Mouse (Mus musculus): ENCODE measurements around the gene Ints1. TPM values are rescaled to one million over a fixed set of nuclear protein-coding genes. Genes with fewer than 3 reads are reported as not detected.
"Not testable (repeated sequence)": the region's sequence is repeated elsewhere in the genome, so short reads cannot be mapped to it uniquely, and the experiment has no call there.

Ints1 gene
- polyA plus RNA-seq, 1 experiment from 2014 or later: 37.7 TPM

DNA sequence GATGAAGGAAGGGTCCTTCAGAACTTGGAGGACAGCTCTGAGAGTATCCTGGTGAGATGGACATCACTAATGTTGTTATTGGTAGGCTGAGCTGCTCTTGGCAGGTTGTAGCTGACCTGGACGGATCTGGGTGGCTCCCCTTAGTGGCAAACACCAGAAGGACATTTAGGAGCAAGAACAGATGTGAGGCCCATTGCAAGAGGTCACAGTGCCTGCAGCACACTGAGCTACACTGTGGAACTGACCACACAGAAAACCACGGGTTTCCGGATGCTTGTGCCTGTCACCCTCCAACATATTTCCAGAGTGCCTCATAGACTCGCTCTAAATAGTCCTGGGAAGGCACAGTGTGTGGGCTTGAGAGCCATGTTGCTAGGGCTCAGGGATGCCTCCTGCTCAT, 14.0 kb upstream of the Ints1 start:
- no peak overlapping the region for H3K4me3 ChIP-seq (replicated peaks)
- no peak overlapping the region for H3K27ac ChIP-seq
- 68% methylated on average over 4 of the region's 4 CpGs for WGBS
- no peaks in the 10 kb centered on the region for H3K9me3 ChIP-seq
- peaks cover 17% of the 10 kb centered on the region; the same call in 1 of the 2 replicates for H3K27me3 ChIP-seq
- ATAC-seq (ENCODE audit: low FRiP score): no peak
- peaks cover 18% of the 10 kb centered on the region for H3K4me1 ChIP-seq
- no peaks in the 10 kb centered on the region for H3K36me3 ChIP-seq (replicated peaks)
- H3K9ac ChIP-seq: no peak overlapping the region
- no peak overlapping the region for H3K4me2 ChIP-seq

DNA sequence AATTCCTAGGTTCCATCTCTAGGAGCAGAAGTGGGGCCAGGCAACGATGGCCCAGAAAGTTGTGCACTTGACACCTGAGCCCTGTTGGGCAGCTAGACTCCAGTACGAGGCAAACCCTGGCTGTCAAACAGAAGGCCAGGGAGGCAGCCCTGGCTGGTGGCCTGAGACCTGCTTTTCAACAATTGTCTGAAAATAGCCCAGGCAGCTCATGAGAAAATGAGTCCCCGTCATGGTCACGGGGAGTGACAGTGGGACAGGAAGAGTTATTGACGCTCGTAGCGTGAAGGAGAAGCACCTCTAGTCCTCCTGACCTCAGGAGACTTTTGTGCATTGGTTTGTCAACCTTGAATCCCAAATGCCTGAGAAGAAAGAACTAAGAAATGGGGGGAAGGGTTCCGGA, 5.9 kb upstream of the Ints1 start:
- Histone ChIP-seq H3K27ac (no peak overlapping the region), H3K9ac (no peak overlapping the region), H3K27me3 (0 out of 2 replicates have a peak, but pooled peaks cover 2% of the 10 kb centered on the region), H3K4me2 (no peak overlapping the region), H3K9me3 (no peaks in the 10 kb centered on the region), H3K4me3 (replicated peaks) (no peak overlapping the region), H3K36me3 (replicated peaks) (no peaks in the 10 kb centered on the region), H3K4me1 (no peaks in the 10 kb centered on the region)
- WGBS: 86% methylated on average over 8 of the region's 8 CpGs
- ATAC-seq (ENCODE audit: low FRiP score): no peak

- ATAC-seq (ENCODE audit: low FRiP score): no peak
- 86% methylated on average over 5 of the region's 5 CpGs for WGBS
- no peak overlapping the region for H3K4me3 ChIP-seq (replicated peaks)
- H3K36me3 ChIP-seq (replicated peaks): peaks cover 22% of the 10 kb centered on the region
- peaks cover 13% of the 10 kb centered on the region for H3K4me1 ChIP-seq
- H3K9ac ChIP-seq: no peak overlapping the region
- no peaks in the 10 kb centered on the region for H3K27me3 ChIP-seq
- H3K9me3 ChIP-seq: no peaks in the 10 kb centered on the region
- H3K27ac ChIP-seq: no peak overlapping the region
- no peak overlapping the region for H3K4me2 ChIP-seq
Measured at GRCm38 (mm10) chr5:139776966-139777365, 1.5 kb upstream of the Ints1 start.

DNA sequence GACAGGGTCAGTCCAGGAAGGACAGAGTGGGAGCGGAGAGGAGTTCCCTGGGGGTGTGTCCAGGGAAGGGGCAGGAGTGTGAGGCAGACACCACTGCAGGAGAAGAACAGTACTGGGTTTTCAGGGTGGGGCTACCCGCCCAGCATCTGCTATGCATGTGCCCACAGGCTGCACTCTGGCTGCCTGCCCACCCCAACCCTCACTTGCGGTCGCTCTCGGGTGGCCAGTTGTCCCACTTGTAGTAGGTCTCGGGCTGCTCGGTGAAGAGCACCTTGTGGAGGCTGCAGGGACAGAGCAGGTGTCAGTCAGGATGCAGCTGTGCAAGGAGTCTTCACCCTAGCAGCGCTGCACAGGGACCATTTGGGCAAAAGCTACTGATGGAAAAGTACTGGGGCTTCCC, 7.3 kb downstream of the Ints1 start:
- no peak overlapping the region for H3K27ac ChIP-seq
- H3K4me3 ChIP-seq (replicated peaks): no peak overlapping the region
- no peaks in the 10 kb centered on the region for H3K27me3 ChIP-seq
- no peak for ATAC-seq (ENCODE audit: low FRiP score)
- peaks cover 100% of the 10 kb centered on the region for H3K36me3 ChIP-seq (replicated peaks)
- WGBS: 96% methylated on average over 8 of the region's 8 CpGs
- H3K9ac ChIP-seq: no peak overlapping the region
- no peak overlapping the region for H3K4me2 ChIP-seq
- no peaks in the 10 kb centered on the region for H3K4me1 ChIP-seq
- H3K9me3 ChIP-seq: no peaks in the 10 kb centered on the region

- peaks cover 100% of the 10 kb centered on the region for H3K36me3 ChIP-seq (replicated peaks)
- H3K4me1 ChIP-seq: no peaks in the 10 kb centered on the region
- H3K4me2 ChIP-seq: no peak overlapping the region
- no peaks in the 10 kb centered on the region for H3K27me3 ChIP-seq
- H3K27ac ChIP-seq: no peak overlapping the region
- H3K9me3 ChIP-seq: no peaks in the 10 kb centered on the region
- H3K4me3 ChIP-seq (replicated peaks): no peak overlapping the region
- WGBS: 75% methylated on average over 11 of the region's 11 CpGs
- H3K9ac ChIP-seq: no peak overlapping the region
- ATAC-seq (ENCODE audit: low FRiP score): no peak
Measured at GRCm38 (mm10) chr5:139764296-139764695, 11.2 kb downstream of the Ints1 start.

DNA sequence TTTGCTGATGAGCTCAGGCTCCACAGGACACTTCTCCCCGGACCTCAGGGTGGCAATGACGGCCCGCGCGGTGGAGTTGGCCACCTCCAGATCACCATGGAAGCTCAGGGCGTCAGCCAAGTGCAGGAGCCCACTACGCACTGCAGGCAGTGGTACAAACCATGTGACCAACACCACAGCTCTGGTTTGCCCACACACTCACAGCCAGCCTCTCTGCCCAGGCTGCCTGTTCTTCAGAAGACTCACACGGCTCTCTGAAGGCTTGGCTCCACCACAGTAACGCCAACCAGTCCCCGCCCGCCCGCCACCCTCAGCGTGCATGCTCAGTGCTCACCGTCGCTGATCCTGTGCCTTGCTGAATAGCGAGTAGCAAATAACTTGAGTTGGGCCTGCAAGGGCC, 17.4 kb downstream of the Ints1 start:
- ATAC-seq (ENCODE audit: low FRiP score): no peak
- no peaks in the 10 kb centered on the region for H3K4me1 ChIP-seq
- H3K27me3 ChIP-seq: no peaks in the 10 kb centered on the region
- no peaks in the 10 kb centered on the region for H3K9me3 ChIP-seq
- no peak overlapping the region for H3K9ac ChIP-seq
- 90% methylated on average over 16 of the region's 16 CpGs for WGBS
- H3K4me3 ChIP-seq (replicated peaks): no peak overlapping the region
- H3K27ac ChIP-seq: no peak overlapping the region
- H3K36me3 ChIP-seq (replicated peaks): peaks cover 98% of the 10 kb centered on the region
- H3K4me2 ChIP-seq: no peak overlapping the region

DNA sequence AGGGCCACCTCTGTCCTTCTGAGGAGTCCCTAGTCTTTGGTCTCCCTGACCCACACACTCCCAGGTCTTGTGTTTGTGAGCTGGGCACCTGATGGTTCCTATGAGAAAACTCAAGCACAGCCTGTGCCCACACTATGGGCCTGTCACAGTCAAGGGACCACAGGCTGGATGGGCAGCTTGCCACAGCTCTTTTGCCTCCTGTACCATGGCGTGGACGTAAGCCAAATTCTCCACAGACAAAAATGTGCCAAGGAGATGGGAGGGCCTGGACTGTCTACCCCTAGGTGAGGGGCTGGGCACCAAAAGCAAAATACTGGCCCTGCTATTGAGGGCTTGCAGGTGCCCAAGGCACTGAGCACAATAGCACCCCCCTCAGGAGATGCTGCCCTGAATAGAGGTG, 18.9 kb downstream of the Ints1 start:
- Histone ChIP-seq H3K4me2 (no peak overlapping the region), H3K27ac (no peak overlapping the region), H3K27me3 (no peaks in the 10 kb centered on the region), H3K36me3 (replicated peaks) (peaks cover 98% of the 10 kb centered on the region), H3K9ac (no peak overlapping the region), H3K4me3 (replicated peaks) (no peak overlapping the region), H3K9me3 (no peaks in the 10 kb centered on the region), H3K4me1 (no peaks in the 10 kb centered on the region)
- 93% methylated on average over 2 of the region's 2 CpGs for WGBS
- ATAC-seq (ENCODE audit: low FRiP score): no peak

DNA sequence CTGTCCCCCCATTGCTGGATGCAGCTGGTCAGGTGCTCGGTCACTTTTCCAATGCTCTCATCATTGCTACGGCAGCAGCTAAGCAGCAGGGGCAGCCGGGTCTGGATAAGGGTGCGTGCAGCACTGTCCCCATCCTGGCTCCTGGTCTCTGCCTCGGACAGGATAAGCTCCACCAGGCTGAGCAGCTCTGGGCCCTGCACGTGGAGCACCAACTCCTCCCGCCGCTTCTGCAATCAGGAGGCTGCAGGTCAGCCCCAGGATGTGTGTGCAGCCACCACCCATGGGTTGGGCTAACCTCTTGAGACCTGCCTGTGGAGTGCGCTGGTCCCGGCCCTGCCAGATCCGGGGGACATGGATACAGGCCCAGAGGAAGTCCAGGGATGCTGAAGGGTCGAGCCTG, 19.3 kb downstream of the Ints1 start:
- H3K9me3 ChIP-seq: no peaks in the 10 kb centered on the region
- ATAC-seq (ENCODE audit: low FRiP score): no peak
- no peaks in the 10 kb centered on the region for H3K4me1 ChIP-seq
- no peak overlapping the region for H3K4me2 ChIP-seq
- no peaks in the 10 kb centered on the region for H3K27me3 ChIP-seq
- 91% methylated on average over 12 of the region's 12 CpGs for WGBS
- H3K4me3 ChIP-seq (replicated peaks): no peak overlapping the region
- H3K27ac ChIP-seq: no peak overlapping the region
- peaks cover 98% of the 10 kb centered on the region for H3K36me3 ChIP-seq (replicated peaks)
- H3K9ac ChIP-seq: no peak overlapping the region

GRCm38 (mm10) chr5:139754753-139755152, 20.7 kb downstream of the Ints1 start:
- WGBS: 39% methylated on average over 12 of the region's 12 CpGs
- H3K9ac ChIP-seq: no peak overlapping the region
- H3K4me2 ChIP-seq: no peak overlapping the region
- H3K9me3 ChIP-seq: no peaks in the 10 kb centered on the region
- H3K27me3 ChIP-seq: no peaks in the 10 kb centered on the region
- peaks cover 95% of the 10 kb centered on the region for H3K36me3 ChIP-seq (replicated peaks)
- no peak overlapping the region for H3K27ac ChIP-seq
- no peaks in the 10 kb centered on the region for H3K4me1 ChIP-seq
- no peak for ATAC-seq (ENCODE audit: low FRiP score)
- H3K4me3 ChIP-seq (replicated peaks): no peak overlapping the region

- no peaks in the 10 kb centered on the region for H3K9me3 ChIP-seq
- peaks cover 56% of the 10 kb centered on the region for H3K36me3 ChIP-seq (replicated peaks)
- ATAC-seq (ENCODE audit: low FRiP score): peak; percentile 37
- H3K4me1 ChIP-seq: no peaks in the 10 kb centered on the region
- H3K9ac ChIP-seq: no peak overlapping the region
- H3K4me2 ChIP-seq: no peak overlapping the region
- peaks cover 17% of the 10 kb centered on the region; the same call in 1 of the 2 replicates for H3K27me3 ChIP-seq
- no peak overlapping the region for H3K27ac ChIP-seq
- no peak overlapping the region for H3K4me3 ChIP-seq (replicated peaks)
Measured at GRCm38 (mm10) chr5:139750535-139750934, 24.9 kb downstream of the Ints1 start.

DNA sequence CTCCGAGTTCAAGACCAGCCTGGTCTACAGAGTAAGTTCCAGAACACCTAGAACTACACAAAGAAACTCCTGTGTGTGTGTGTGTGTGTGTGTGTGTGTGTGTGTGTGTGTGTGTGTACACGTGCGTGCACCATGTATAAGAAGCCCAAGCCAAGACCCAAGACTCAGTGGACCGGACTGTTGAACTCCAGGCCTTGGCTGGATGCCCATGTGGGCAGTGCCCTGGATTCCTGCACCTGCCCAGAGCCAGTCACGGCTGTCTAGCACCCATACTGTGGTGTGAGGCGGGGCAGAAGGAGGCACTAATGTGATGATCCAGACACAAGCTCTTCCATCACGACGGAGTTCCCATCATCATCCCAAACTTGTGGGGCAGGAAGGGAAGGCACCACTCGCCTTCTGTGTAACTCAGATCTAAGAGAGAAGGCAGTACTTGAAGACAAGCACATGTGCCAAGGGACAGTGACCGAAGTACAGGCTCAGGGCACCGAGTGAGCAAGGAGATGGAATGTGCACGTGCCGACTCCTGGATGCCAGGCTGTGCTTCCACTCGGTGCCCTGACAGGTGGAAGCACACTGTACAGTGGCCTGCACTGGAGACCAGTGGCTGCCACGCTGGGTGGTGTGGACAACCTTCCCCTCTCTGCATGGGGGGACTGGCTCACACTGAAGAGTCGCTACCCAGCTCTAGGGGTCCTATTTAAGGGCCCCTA, 25.9 kb downstream of the Ints1 start:
- no peak overlapping the region for H3K9ac ChIP-seq
- H3K9me3 ChIP-seq: no peaks in the 10 kb centered on the region
- WGBS: 88% methylated on average over 16 of the region's 16 CpGs
- no peak for ATAC-seq (ENCODE audit: low FRiP score)
- H3K4me2 ChIP-seq: no peak overlapping the region
- H3K4me1 ChIP-seq: no peaks in the 10 kb centered on the region
- H3K27me3 ChIP-seq: peaks cover 17% of the 10 kb centered on the region; the same call in 1 of the 2 replicates
- H3K36me3 ChIP-seq (replicated peaks): peaks cover 46% of the 10 kb centered on the region
- H3K4me3 ChIP-seq (replicated peaks): no peak overlapping the region
- H3K27ac ChIP-seq: no peak overlapping the region

DNA sequence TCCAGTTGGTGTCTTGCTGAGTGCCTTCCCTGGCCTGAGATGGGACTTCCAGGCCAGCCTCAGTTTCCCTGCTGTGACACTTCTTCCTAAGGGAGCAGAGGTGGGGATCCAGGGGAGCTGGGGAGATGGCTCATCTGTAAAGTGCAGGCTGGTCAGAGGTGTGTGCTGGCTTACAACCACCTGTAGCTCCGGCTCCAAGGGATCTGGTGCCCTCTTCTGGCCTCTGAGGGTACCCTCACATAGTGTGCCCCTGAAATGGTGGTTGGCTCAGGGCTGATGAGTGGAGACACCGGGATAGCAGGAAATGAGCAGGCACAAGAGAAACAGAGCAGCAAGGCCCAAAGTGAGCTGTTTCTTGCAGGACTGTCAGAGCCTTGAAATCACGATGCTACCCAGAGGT, 29.7 kb downstream of the Ints1 start:
- Histone ChIP-seq H3K9ac (no peak overlapping the region), H3K36me3 (replicated peaks) (peaks cover 10% of the 10 kb centered on the region; the same call in 1 of the 2 replicates), H3K4me2 (no peak overlapping the region), H3K4me3 (replicated peaks) (no peak overlapping the region), H3K4me1 (no peaks in the 10 kb centered on the region), H3K27ac (no peak overlapping the region), H3K27me3 (peaks cover 17% of the 10 kb centered on the region; the same call in 1 of the 2 replicates), H3K9me3 (no peaks in the 10 kb centered on the region)
- 0 out of 2 replicates have a peak, but pooled peaks have one; percentile 25 for ATAC-seq (ENCODE audit: low FRiP score)
- WGBS: 16% methylated on average over 3 of the region's 3 CpGs

- H3K4me3 ChIP-seq (replicated peaks); H3K4me1 ChIP-seq; H3K9ac ChIP-seq; H3K4me2 ChIP-seq; H3K9me3 ChIP-seq; ATAC-seq (ENCODE audit: low FRiP score); H3K36me3 ChIP-seq (replicated peaks); H3K27ac ChIP-seq: not testable (repeated sequence)
- H3K27me3 ChIP-seq: peaks cover 25% of the 10 kb centered on the region; the same call in 1 of the 2 replicates
- WGBS: 66% methylated on average over 3 of the region's 3 CpGs
Measured at GRCm38 (mm10) chr5:139742640-139743039, 32.8 kb downstream of the Ints1 start.
